In the genomic region with DNA sequence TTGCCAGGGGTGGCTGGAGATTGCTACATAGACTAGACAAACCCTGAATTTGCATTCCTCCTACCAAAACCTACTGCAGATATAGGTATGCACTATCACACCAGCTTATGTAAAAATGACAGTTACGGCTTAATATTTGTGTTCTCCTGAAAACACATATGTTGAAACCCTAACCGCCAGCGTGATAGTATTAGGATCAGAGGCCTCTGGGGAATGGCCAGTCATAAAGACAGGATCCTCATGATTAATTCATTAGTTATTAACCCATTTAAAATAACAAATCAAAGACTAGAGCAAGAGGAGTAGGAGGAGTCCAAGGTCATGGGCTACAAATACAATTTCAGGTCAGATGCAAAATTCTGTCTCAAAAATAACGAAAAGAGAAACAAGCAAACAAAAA, we compare ENCODE assay signal across 22 mouse cellular contexts.
"Had no signal": no experiment of that assay in that cellular context is flagged by ENCODE, and none has a peak within 500 bp of the region (broad histone marks: within the 10 kb centered on the region; RNA-seq: fewer than 3 reads in every experiment).

No protein-coding gene starts in this region.

- H3K4me2 ChIP-seq: limb, embryonic 13.5 days; liver, embryonic 11.5 days; lung, embryonic 14.5 days; neural tube, embryonic 12.5 days had no signal

- H3K4me1 ChIP-seq: limb, embryonic 10.5 days; neural tube, embryonic 12.5 days had no signal

- H3K9ac ChIP-seq: limb, embryonic 13.5 days; liver, embryonic 14.5 days; liver, postnatal 0 days; lung, embryonic 14.5 days; neural tube, embryonic 12.5 days had no signal

- H3K27me3 ChIP-seq: limb, embryonic 13.5 days; neural tube, embryonic 12.5 days had no signal

- ATAC-seq: intestine, postnatal 0 days; liver, postnatal 0 days; lung, postnatal 0 days had no signal

- H3K9me3 ChIP-seq: limb, embryonic 10.5 days; limb, embryonic 13.5 days; neural tube, embryonic 12.5 days had no signal

- H3K36me3 ChIP-seq: limb, embryonic 10.5 days; limb, embryonic 13.5 days; neural tube, embryonic 12.5 days had no signal

- DNase-seq: kidney, adult 2 months; kidney, postnatal 25 days; layer of hippocampus, adult 9-11 months; liver, postnatal 0 days; lung, embryonic 14.5 days; right cerebral cortex, adult 18-20 months; right cerebral cortex, postnatal 14 days; right cerebral cortex, postnatal 4 days; thymus, adult 2 months; thymus, postnatal 14 days; thymus, postnatal 4 days had no signal

- H3K4me3 ChIP-seq: layer of hippocampus, adult 2 months; limb, embryonic 10.5 days; limb, embryonic 13.5 days; neural tube, embryonic 12.5 days had no signal

- H3K27ac ChIP-seq: kidney, postnatal 0 days; layer of hippocampus, adult 2 months; limb, embryonic 10.5 days; limb, embryonic 13.5 days; liver, embryonic 14.5 days; macrophage; neural tube, embryonic 12.5 days; stomach, postnatal 0 days had no signal
